Mouse (Mus musculus) forebrain, embryonic 11.5 days (tissue): ENCODE measurements around the gene Abca17. TPM values are rescaled to one million over a fixed set of nuclear protein-coding genes. Genes with fewer than 3 reads are reported as not detected.

Source experiments
- ATAC-seq: fragments of 200-750 bp; cut with Nextera tagmentation; replicated peaks from 2 replicates; pipeline ENCODE4 v1.8.0; 2017; ENCODE audit warnings: moderate TSS enrichment; ENCODE audit not compliant: low FRiP score
- DNase-seq: peaks from one replicate; pipeline ENCODE4 v3.0.0-alpha.2; 2017; ENCODE audit warnings: low spot score
- H3K27ac ChIP-seq: fragments of 300-500 bp; sonication (generic); 2 replicates; pipeline ENCODE4 v1.5.1; 2014; ENCODE audit warnings: low read depth, low read length
- H3K27me3 ChIP-seq: fragments of 300-500 bp; sonication (generic); 2 replicates; pipeline ENCODE4 v1.6.1; 2014; ENCODE audit warnings: mild to moderate bottlenecking, low read length, mixed read lengths; ENCODE audit not compliant: control insufficient read depth, insufficient read depth
- H3K36me3 ChIP-seq: fragments of 300-500 bp; sonication (generic); 2 replicates; pipeline ENCODE4 v1.6.1; 2014; ENCODE audit warnings: mild to moderate bottlenecking, low read length, moderate library complexity, mixed read lengths; ENCODE audit not compliant: control insufficient read depth, insufficient read depth
- H3K4me1 ChIP-seq: fragments of 300-500 bp; sonication (generic); replicated peaks from 2 replicates; pipeline ENCODE4 v1.6.1; 2014; ENCODE audit warnings: low read length, mixed read lengths; ENCODE audit not compliant: control insufficient read depth, insufficient read depth
- H3K4me2 ChIP-seq: fragments of 300-500 bp; sonication (generic); 2 replicates; pipeline ENCODE4 v1.6.1; 2014; ENCODE audit warnings: low read depth, mild to moderate bottlenecking, low read length, moderate library complexity, mixed read lengths; ENCODE audit not compliant: severe bottlenecking
- H3K4me3 ChIP-seq: fragments of 300-500 bp; sonication (generic); 2 replicates; pipeline ENCODE4 v1.5.1; 2014; ENCODE audit warnings: low read depth, low read length
- H3K9ac ChIP-seq: fragments of 300-500 bp; sonication (generic); 2 replicates; pipeline ENCODE4 v1.6.1; 2014; ENCODE audit warnings: low read length
- H3K9me3 ChIP-seq: fragments of 300-500 bp; sonication (generic); 2 replicates; pipeline ENCODE4 v1.6.1; 2016; ENCODE audit warnings: low read length, mixed read lengths; ENCODE audit not compliant: control insufficient read depth
- WGBS: fragments of 180-500 bp; shearing (Covaris S2); extraction: QIAGEN DNeasy Blood & Tissue Kit; methylation state at CpG from one replicate; pipeline ENCODE4 v1.1.7; 2014; 5-methylcytosine and 5-hydroxymethylcytosine counted together
- microRNA-seq: library from miRNA; unstranded; fragments of <30 nt; microRNA quantifications from one replicate; pipeline ENCODE4, GENCODE M21; 2016; ENCODE audit not compliant: insufficient number of aligned reads
- polyA plus RNA-seq: library from polyadenylated mRNA; unstranded; fragments of >200 nt; fragmentation: Nextera tagmentation; extraction: Ambion mirVana; gene quantifications from 2 replicates; pipeline ENCODE4 v1.2.1, GENCODE M21; 2014

Abca17 gene
- polyA plus RNA-seq, 1 experiment from 2014 or later = not detected

GRCm38 (mm10) chr17:24223513-24223912 lies 127.4 kb downstream of the Abca17 start:
- no peak for DNase-seq
- no peak overlapping the region for H3K4me3 ChIP-seq
- peaks cover 8% of the 10 kb centered on the region for H3K4me1 ChIP-seq
- no peak for ATAC-seq
- H3K9me3 ChIP-seq = no peaks in the 10 kb centered on the region
- no peak overlapping the region for H3K9ac ChIP-seq
- peaks cover 23% of the 10 kb centered on the region; the same call in 1 of the 2 replicates for H3K36me3 ChIP-seq
- no peaks in the 10 kb centered on the region for H3K27me3 ChIP-seq
- H3K4me2 ChIP-seq = no peak overlapping the region
- no peak overlapping the region for H3K27ac ChIP-seq
- WGBS = 87% methylated on average over 5 of the region's 5 CpGs

GRCm38 (mm10) chr17:24222653-24223052 lies 128.2 kb downstream of the Abca17 start:
- H3K9ac ChIP-seq = no peak overlapping the region
- H3K4me1 ChIP-seq = peaks cover 8% of the 10 kb centered on the region
- no peak overlapping the region for H3K4me2 ChIP-seq
- H3K27me3 ChIP-seq = no peaks in the 10 kb centered on the region
- H3K9me3 ChIP-seq = no peaks in the 10 kb centered on the region
- DNase-seq = no peak
- WGBS = 84% methylated on average over 6 of the region's 6 CpGs
- ATAC-seq = no peak
- H3K4me3 ChIP-seq = no peak overlapping the region
- peaks cover 21% of the 10 kb centered on the region; the same call in 1 of the 2 replicates for H3K36me3 ChIP-seq
- no peak overlapping the region for H3K27ac ChIP-seq

- Histone ChIP-seq H3K27ac (peak within 1 kb of the TSS; percentile 14; the same call in 1 of the 2 replicates), H3K36me3 (peaks cover 17% of the 10 kb centered on the region), H3K4me1 (peaks cover 8% of the 10 kb centered on the region), H3K9me3 (no peaks in the 10 kb centered on the region), H3K27me3 (no peaks in the 10 kb centered on the region), H3K9ac (peak within 1 kb of the TSS; percentile 80), H3K4me3 (peak within 1 kb of the TSS; percentile 77), H3K4me2 (peak within 1 kb of the TSS; percentile 97)
- peak; percentile 94 for DNase-seq
- WGBS = 5% methylated on average over 41 of the region's 41 CpGs
- peak; percentile 93 for ATAC-seq
Measured at GRCm38 (mm10) chr17:24220435-24221411, 130.1 kb downstream of the Abca17 start, which contains the start of gene Tedc2. Tedc2 (minus strand) TSS chr17:24220851.

- no peak for DNase-seq
- Histone ChIP-seq H3K4me3 (no peak overlapping the region), H3K27ac (no peak overlapping the region), H3K27me3 (no peaks in the 10 kb centered on the region), H3K9ac (no peak overlapping the region), H3K9me3 (no peaks in the 10 kb centered on the region), H3K36me3 (peaks cover 10% of the 10 kb centered on the region), H3K4me1 (peaks cover 11% of the 10 kb centered on the region), H3K4me2 (no peak overlapping the region)
- ATAC-seq = no peak
- 69% methylated on average over 4 of the region's 4 CpGs for WGBS
Measured at GRCm38 (mm10) chr17:24216836-24217235, 134.0 kb downstream of the Abca17 start.

Small RNA genes within 50 kb of the gene (microRNA-seq; reads per million reads assigned to microRNA genes)
- gene Gm24427 = not detected
- gene Mir5134 = 3.4 reads per million
- gene Mir6965 = 2.5 reads per million

Other genes with a start within 250 kb of the Abca17 start
- gene Pdpk1, start 200.1 kb downstream of the Abca17 start, polyA plus RNA-seq = 46.6 and 47.5 TPM in 2 replicates
- gene Amdhd2, start 187.3 kb downstream of the Abca17 start, polyA plus RNA-seq = 29.5 and 34.7 TPM in 2 replicates
- gene Atp6v0c, start 181.4 kb downstream of the Abca17 start, polyA plus RNA-seq = 394 and 453 TPM in 2 replicates
- gene Tbc1d24, start 145.5 kb downstream of the Abca17 start, polyA plus RNA-seq = 8.3 and 8.4 TPM in 2 replicates
- gene Ntn3, start 141.5 kb downstream of the Abca17 start, polyA plus RNA-seq = 3.8 and 4.9 TPM in 2 replicates
- 17.7 and 19.2 TPM in 2 replicates for gene Tedc2, start 130.2 kb downstream of the Abca17 start, polyA plus RNA-seq
- gene Ccnf, start 99.6 kb downstream of the Abca17 start, polyA plus RNA-seq = 117 and 120 TPM in 2 replicates
- 12.9 and 14.6 TPM in 2 replicates for gene Abca3, start 882 bp upstream of the Abca17 start, polyA plus RNA-seq
- 441 and 443 TPM in 2 replicates for gene Rnps1, start 63.5 kb upstream of the Abca17 start, polyA plus RNA-seq
- 59.7 and 68.7 TPM in 2 replicates for gene Eci1, start 75.6 kb upstream of the Abca17 start, polyA plus RNA-seq
- 2.7 and 3.3 TPM in 2 replicates for gene Dnase1l2, start 92.0 kb upstream of the Abca17 start, polyA plus RNA-seq
- gene E4f1, start 119.2 kb upstream of the Abca17 start, polyA plus RNA-seq = 28.8 and 31.4 TPM in 2 replicates
- gene Pgp, start 119.3 kb upstream of the Abca17 start, polyA plus RNA-seq = 72.1 and 73.4 TPM in 2 replicates
- gene Bricd5, start 122.8 kb upstream of the Abca17 start, polyA plus RNA-seq = 0.41 and 0.44 TPM in 2 replicates
- gene Mlst8, start 128.0 kb upstream of the Abca17 start, polyA plus RNA-seq = 33.8 and 34.0 TPM in 2 replicates
- 8.0 and 9.3 TPM in 2 replicates for gene Caskin1, start 137.5 kb upstream of the Abca17 start, polyA plus RNA-seq
- 113 and 123 TPM in 2 replicates for gene Traf7, start 176.9 kb upstream of the Abca17 start, polyA plus RNA-seq
- gene Rab26, start 183.1 kb upstream of the Abca17 start, polyA plus RNA-seq = 1.8 and 2.7 TPM in 2 replicates
- gene Pkd1, start 198.8 kb upstream of the Abca17 start, polyA plus RNA-seq = 19.0 and 23.9 TPM in 2 replicates